Mouse (Mus musculus): ENCODE results near the gene Gm11042.

DNA sequence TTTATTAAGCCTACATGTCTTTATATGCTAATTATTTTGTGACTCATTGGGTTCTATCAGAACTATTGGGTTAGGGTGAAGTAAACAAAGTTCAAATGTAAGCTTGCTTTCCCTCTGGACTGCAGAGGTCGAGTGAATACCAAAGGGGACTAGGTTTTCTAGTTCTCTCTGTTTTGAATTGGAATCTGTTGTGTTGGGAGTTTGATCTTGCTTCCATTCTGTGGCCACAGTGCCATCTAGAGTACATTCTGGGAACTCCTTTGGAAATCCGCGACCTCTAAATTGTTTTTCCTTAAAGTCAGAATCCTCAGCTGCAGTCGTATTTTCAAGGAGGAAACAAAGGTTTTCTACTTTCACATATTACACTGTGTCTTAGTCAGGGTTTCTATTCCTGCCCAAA, 22.6 kb downstream of the Gm11042 start:
- TF ChIP-seq CTCF (IDR thresholded peaks at IDR 0.05; ENCODE audit: low read depth) (peak; percentile 71), EP300 (IDR thresholded peaks at IDR 0.05; ENCODE audit: low read depth) (no peak)

All from liver, postnatal 0 days (tissue).